Mouse (Mus musculus) ES-E14 (cell line): ENCODE data around the gene Pms2.

Experiments used
- CHD2 ChIP-seq: IDR thresholded peaks from 2 replicates; pipeline ENCODE4 v1.6.1; 2014; ENCODE audit warnings: mild to moderate bottlenecking, low read depth, low read length, inconsistent platforms
- MAFK ChIP-seq: IDR thresholded peaks from 2 replicates; pipeline ENCODE4 v1.6.1; 2014; ENCODE audit warnings: mild to moderate bottlenecking, low read depth, low read length, inconsistent platforms; ENCODE audit not compliant: insufficient read depth

- TF ChIP-seq CHD2: no peak
- TF ChIP-seq MAFK: no peak
Measured at GRCm38 (mm10) chr5:143972628-143973027, 62.9 kb downstream of the Pms2 start.
